Mouse (Mus musculus) liver, embryonic 14.5 days (tissue): ENCODE measurements around the gene Zbtb22. TPM values are rescaled to one million over a fixed set of nuclear protein-coding genes. Genes with fewer than 3 reads are reported as not detected.

Source experiments
- ATAC-seq: fragments of 200-750 bp; cut with Nextera tagmentation; 2 replicates; pipeline ENCODE4 v1.8.0; 2017; ENCODE audit warnings: moderate number of reproducible peaks, mild to moderate bottlenecking, moderate library complexity; ENCODE audit not compliant: insufficient read depth
- DNase-seq, 3 experiments: peaks; one replicate each; pipeline ENCODE4 v3.0.0-alpha.2; 2012 to 2013; ENCODE audit warnings: low read depth in 3 of 3, low spot score in 3 of 3
- H3K27ac ChIP-seq: fragments of 300-500 bp; sonication (generic); 2 replicates; pipeline ENCODE4 v1.5.1; 2014; ENCODE audit warnings: moderate library complexity, mild to moderate bottlenecking, control low read depth, inconsistent platforms
- H3K27me3 ChIP-seq: fragments of 300-500 bp; sonication (generic); 2 replicates; pipeline ENCODE4 v1.6.1; 2014; ENCODE audit warnings: mild to moderate bottlenecking, low read length, moderate library complexity; ENCODE audit not compliant: control insufficient read depth, insufficient read depth
- H3K36me3 ChIP-seq: fragments of 300-500 bp; sonication (generic); replicated peaks from 2 replicates; pipeline ENCODE4 v1.6.1; 2014; ENCODE audit warnings: low read depth; ENCODE audit not compliant: control insufficient read depth, insufficient read depth
- H3K4me1 ChIP-seq, 2 experiments: fragments of 200-500 bp in 1 of 2; fragments of 300-500 bp in 1 of 2; sonication (generic) in 1 of 2; replicated peaks; 2 replicates each; pipeline ENCODE4 v1.6.1; 2012 to 2014; ENCODE audit warnings: antibody characterized with exemption in 1 of 2, inconsistent platforms in 1 of 2, low read length in 1 of 2; ENCODE audit not compliant: control insufficient read depth in 2 of 2, insufficient read depth in 2 of 2
- H3K4me2 ChIP-seq: fragments of 300-500 bp; sonication (generic); 2 replicates; pipeline ENCODE4 v1.6.1; 2014; ENCODE audit warnings: low read depth, mild to moderate bottlenecking, control low read depth, moderate library complexity
- H3K4me3 ChIP-seq, 2 experiments: fragments of 200-500 bp in 1 of 2; fragments of 300-500 bp in 1 of 2; sonication (generic) in 1 of 2; 2 replicates each; pipeline ENCODE4 v1.5.1; 2012 to 2014; ENCODE audit warnings: low read depth in 2 of 2, low read length in 2 of 2, mild to moderate bottlenecking in 2 of 2, control low read depth in 1 of 2, inconsistent platforms in 1 of 2, moderate library complexity in 1 of 2; ENCODE audit not compliant: insufficient read depth in 1 of 2
- H3K9ac ChIP-seq: fragments of 300-500 bp; sonication (generic); replicated peaks from 2 replicates; pipeline ENCODE4 v1.6.1; 2014; ENCODE audit warnings: mild to moderate bottlenecking, control low read depth, moderate library complexity
- H3K9me3 ChIP-seq: fragments of 300-500 bp; sonication (generic); 2 replicates; pipeline ENCODE4 v1.6.1; 2016; ENCODE audit warnings: low read length, mixed read lengths; ENCODE audit not compliant: control insufficient read depth
- CTCF ChIP-seq: IDR thresholded peaks from 2 replicates; pipeline ENCODE4 v1.5.1; 2016; ENCODE audit warnings: antibody characterized with exemption, low read depth, control low read depth
- EP300 ChIP-seq: IDR thresholded peaks from 2 replicates; pipeline ENCODE4 v1.6.1; 2016; ENCODE audit warnings: antibody characterized with exemption, low read depth
- WGBS: fragments of 180-500 bp; shearing (Covaris S2); extraction: QIAGEN DNeasy Blood & Tissue Kit; methylation state at CpG from one replicate; pipeline ENCODE4 v1.1.7; 2014; ENCODE audit not compliant: insufficient replicate concordance; 5-methylcytosine and 5-hydroxymethylcytosine counted together
- microRNA-seq: library from miRNA; unstranded; fragments of <30 nt; microRNA quantifications from one replicate; pipeline ENCODE4, GENCODE M21; 2016
- polyA plus RNA-seq, 2 experiments: library from polyadenylated mRNA; depleted of rRNA in 1 of 2; stranded (reverse) in 1 of 2; unstranded in 1 of 2; fragments of >200 nt; fragmentation: Nextera tagmentation in 1 of 2; extraction: Ambion mirVana in 1 of 2; gene quantifications; 2 replicates each; pipeline versions ENCODE4 v1.2.1 to v1.2.3; 2012 to 2014

Zbtb22 gene
- polyA plus RNA-seq, 2 experiments = 4.8 to 12.1 TPM

GRCm38 (mm10) chr17:33959948-33960347 lies 44.2 kb downstream of the Zbtb22 start:
- Histone ChIP-seq H3K36me3 (no peaks in the 10 kb centered on the region; the same call in 1 of the 2 replicates), H3K27ac (no peak overlapping the region), H3K4me2 (no peak overlapping the region), H3K4me1 (peaks cover 3 to 8% of the 10 kb centered on the region in 2 experiments), H3K4me3 (no peak overlapping the region), H3K9me3 (no peaks in the 10 kb centered on the region), H3K27me3 (no peaks in the 10 kb centered on the region), H3K9ac (no peak overlapping the region)
- TF ChIP-seq CTCF = no peak
- no peak for TF ChIP-seq EP300
- 89% methylated on average over 15 of the region's 15 CpGs for WGBS
- ATAC-seq (no peak), DNase-seq (no peak)

- no peak overlapping the region for H3K9ac ChIP-seq
- H3K36me3 ChIP-seq = no peaks in the 10 kb centered on the region; the same call in 1 of the 2 replicates
- DNase-seq (no peak), ATAC-seq (no peak)
- no peak overlapping the region for H3K27ac ChIP-seq
- no peak overlapping the region for H3K4me3 ChIP-seq
- no peaks in the 10 kb centered on the region for H3K4me1 ChIP-seq
- 83% methylated on average over 7 of the region's 7 CpGs for WGBS
- H3K27me3 ChIP-seq = no peaks in the 10 kb centered on the region
- no peaks in the 10 kb centered on the region for H3K9me3 ChIP-seq
- no peak for TF ChIP-seq CTCF
- no peak for TF ChIP-seq EP300
- no peak overlapping the region for H3K4me2 ChIP-seq
These were observed 47.2 kb downstream of the Zbtb22 start for GRCm38 (mm10) chr17:33962876-33963275.

GRCm38 (mm10) chr17:33965082-33965845 lies 49.6 kb downstream of the Zbtb22 start:
- H3K36me3 ChIP-seq = no peaks in the 10 kb centered on the region; the same call in 1 of the 2 replicates
- H3K4me3 ChIP-seq = no peak overlapping the region
- no peak overlapping the region for H3K9ac ChIP-seq
- no peak overlapping the region for H3K4me2 ChIP-seq
- DNase-seq (no peak), ATAC-seq (no peak)
- 83% methylated on average over 17 of the region's 17 CpGs for WGBS
- no peaks in the 10 kb centered on the region for H3K9me3 ChIP-seq
- H3K4me1 ChIP-seq = no peaks in the 10 kb centered on the region; a peak in 1 of 4 replicates
- no peaks in the 10 kb centered on the region for H3K27me3 ChIP-seq
- no peak for TF ChIP-seq EP300
- TF ChIP-seq CTCF = no peak
- no peak overlapping the region for H3K27ac ChIP-seq

GRCm38 (mm10) chr17:33965846-33966550 lies 50.3 kb downstream of the Zbtb22 start:
- ATAC-seq (no peak), DNase-seq (no peak)
- H3K9ac ChIP-seq = no peak overlapping the region
- H3K4me2 ChIP-seq = no peak overlapping the region
- H3K9me3 ChIP-seq = no peaks in the 10 kb centered on the region
- H3K27me3 ChIP-seq = no peaks in the 10 kb centered on the region
- no peak overlapping the region for H3K4me3 ChIP-seq
- no peaks in the 10 kb centered on the region; the same call in 1 of the 2 replicates for H3K36me3 ChIP-seq
- H3K27ac ChIP-seq = no peak overlapping the region
- TF ChIP-seq EP300 (no peak), CTCF (no peak)
- no peaks in the 10 kb centered on the region; a peak in 1 of 4 replicates for H3K4me1 ChIP-seq
- WGBS = 80% methylated on average over 16 of the region's 16 CpGs

- WGBS = under 1% methylated on average over 9 of the region's 9 CpGs
- no peaks in the 10 kb centered on the region for H3K27me3 ChIP-seq
- H3K9ac ChIP-seq = no peak overlapping the region
- no peak overlapping the region for H3K4me2 ChIP-seq
- DNase-seq (peak; percentile 59 to 71 (median 65)), ATAC-seq (peak; percentile 61; the same call in 1 of the 2 replicates)
- H3K27ac ChIP-seq = no peak overlapping the region
- no peak overlapping the region for H3K4me3 ChIP-seq
- no peaks in the 10 kb centered on the region for H3K9me3 ChIP-seq
- TF ChIP-seq EP300 (no peak), CTCF (peak; percentile 97)
- H3K36me3 ChIP-seq = no peaks in the 10 kb centered on the region; the same call in 1 of the 2 replicates
- no peaks in the 10 kb centered on the region; a peak in 2 of 4 replicates for H3K4me1 ChIP-seq
These were observed 52.8 kb downstream of the Zbtb22 start for GRCm38 (mm10) chr17:33968489-33968888.

Small RNA genes within 50 kb of the gene (microRNA-seq; reads per million reads assigned to microRNA genes)
- not detected for gene Gm27740

Other genes starting within 250 kb of the Zbtb22 start
- 101 and 136 TPM in 2 replicates for gene Hnrnpm, start 229.0 kb upstream of the Zbtb22 start, polyA plus RNA-seq (2012; rRNA removed)
- 143 and 164 TPM in 2 replicates for gene Hnrnpm, start 229.0 kb upstream of the Zbtb22 start, polyA plus RNA-seq (2014; fragmentation: Nextera tagmentation; extraction: Ambion mirVana)
- gene March2, start 197.2 kb upstream of the Zbtb22 start, polyA plus RNA-seq (2012; rRNA removed) = 162 and 167 TPM in 2 replicates
- gene March2, start 197.2 kb upstream of the Zbtb22 start, polyA plus RNA-seq (2014; fragmentation: Nextera tagmentation; extraction: Ambion mirVana) = 235 and 236 TPM in 2 replicates
- 91.1 and 101 TPM in 2 replicates for gene Rab11b, start 155.4 kb upstream of the Zbtb22 start, polyA plus RNA-seq (2012; rRNA removed)
- 62.6 and 74.3 TPM in 2 replicates for gene Rab11b, start 155.4 kb upstream of the Zbtb22 start, polyA plus RNA-seq (2014; fragmentation: Nextera tagmentation; extraction: Ambion mirVana)
- gene Angptl4, start 134.1 kb upstream of the Zbtb22 start, polyA plus RNA-seq (2012; rRNA removed) = 6.1 and 6.3 TPM in 2 replicates
- gene Angptl4, start 134.1 kb upstream of the Zbtb22 start, polyA plus RNA-seq (2014; fragmentation: Nextera tagmentation; extraction: Ambion mirVana) = 12.8 and 15.2 TPM in 2 replicates
- gene Kank3, start 105.4 kb upstream of the Zbtb22 start, polyA plus RNA-seq (2012; rRNA removed) = 7.1 and 7.6 TPM in 2 replicates
- gene Kank3, start 105.4 kb upstream of the Zbtb22 start, polyA plus RNA-seq (2014; fragmentation: Nextera tagmentation; extraction: Ambion mirVana) = 7.3 and 7.7 TPM in 2 replicates
- gene Rps28, start 91.3 kb upstream of the Zbtb22 start, polyA plus RNA-seq (2012; rRNA removed) = 593 and 901 TPM in 2 replicates
- gene Rps28, start 91.3 kb upstream of the Zbtb22 start, polyA plus RNA-seq (2014; fragmentation: Nextera tagmentation; extraction: Ambion mirVana) = 693 and 702 TPM in 2 replicates
- gene Ndufa7, start 91.3 kb upstream of the Zbtb22 start, polyA plus RNA-seq (2012; rRNA removed) = 146 and 149 TPM in 2 replicates
- 271 and 282 TPM in 2 replicates for gene Ndufa7, start 91.3 kb upstream of the Zbtb22 start, polyA plus RNA-seq (2014; fragmentation: Nextera tagmentation; extraction: Ambion mirVana)
- gene Cd320, start 72.8 kb upstream of the Zbtb22 start, polyA plus RNA-seq (2012; rRNA removed) = 5.2 and 6.7 TPM in 2 replicates
- 16.1 and 16.9 TPM in 2 replicates for gene Cd320, start 72.8 kb upstream of the Zbtb22 start, polyA plus RNA-seq (2014; fragmentation: Nextera tagmentation; extraction: Ambion mirVana)
- gene Gm7029, start 42.1 kb upstream of the Zbtb22 start, polyA plus RNA-seq (2012; rRNA removed) = not detected in 2 replicates
- gene Gm7029, start 42.1 kb upstream of the Zbtb22 start, polyA plus RNA-seq (2014; fragmentation: Nextera tagmentation; extraction: Ambion mirVana) = not detected in 2 replicates
- gene Kifc1, start 25.2 kb upstream of the Zbtb22 start, polyA plus RNA-seq (2012; rRNA removed) = 37.2 and 40.8 TPM in 2 replicates
- gene Kifc1, start 25.2 kb upstream of the Zbtb22 start, polyA plus RNA-seq (2014; fragmentation: Nextera tagmentation; extraction: Ambion mirVana) = 7.2 and 7.9 TPM in 2 replicates
- gene Platr17, start 10.8 kb upstream of the Zbtb22 start, polyA plus RNA-seq (2012; rRNA removed) = 0.36 and 0.44 TPM in 2 replicates
- gene Platr17, start 10.8 kb upstream of the Zbtb22 start, polyA plus RNA-seq (2014; fragmentation: Nextera tagmentation; extraction: Ambion mirVana) = 0.20 and 0.29 TPM in 2 replicates
- gene Daxx, start 6.5 kb upstream of the Zbtb22 start, polyA plus RNA-seq (2012; rRNA removed) = 11.1 and 14.7 TPM in 2 replicates
- gene Daxx, start 6.5 kb upstream of the Zbtb22 start, polyA plus RNA-seq (2014; fragmentation: Nextera tagmentation; extraction: Ambion mirVana) = 14.8 and 15.3 TPM in 2 replicates
- gene Tapbp, start within 50 bp of the Zbtb22 start, polyA plus RNA-seq (2012; rRNA removed) = 10.4 and 10.6 TPM in 2 replicates
- gene Tapbp, start within 50 bp of the Zbtb22 start, polyA plus RNA-seq (2014; fragmentation: Nextera tagmentation; extraction: Ambion mirVana) = 24.0 and 28.7 TPM in 2 replicates
- 17.0 and 19.6 TPM in 2 replicates for gene Rgl2, start 13.6 kb downstream of the Zbtb22 start, polyA plus RNA-seq (2012; rRNA removed)
- gene Rgl2, start 13.6 kb downstream of the Zbtb22 start, polyA plus RNA-seq (2014; fragmentation: Nextera tagmentation; extraction: Ambion mirVana) = 4.9 and 5.9 TPM in 2 replicates
- gene Pfdn6, start 24.4 kb downstream of the Zbtb22 start, polyA plus RNA-seq (2012; rRNA removed) = 36.8 and 62.4 TPM in 2 replicates
- gene Pfdn6, start 24.4 kb downstream of the Zbtb22 start, polyA plus RNA-seq (2014; fragmentation: Nextera tagmentation; extraction: Ambion mirVana) = 103 TPM in 2 replicates
- gene Wdr46, start 24.8 kb downstream of the Zbtb22 start, polyA plus RNA-seq (2012; rRNA removed) = 17.3 and 18.9 TPM in 2 replicates
- 8.0 and 11.6 TPM in 2 replicates for gene Wdr46, start 24.8 kb downstream of the Zbtb22 start, polyA plus RNA-seq (2014; fragmentation: Nextera tagmentation; extraction: Ambion mirVana)
- 1.1 and 1.3 TPM in 2 replicates for gene B3galt4, start 35.6 kb downstream of the Zbtb22 start, polyA plus RNA-seq (2012; rRNA removed)
- gene B3galt4, start 35.6 kb downstream of the Zbtb22 start, polyA plus RNA-seq (2014; fragmentation: Nextera tagmentation; extraction: Ambion mirVana) = 1.1 and 1.8 TPM in 2 replicates
- gene Vps52, start 39.9 kb downstream of the Zbtb22 start, polyA plus RNA-seq (2012; rRNA removed) = 17.4 and 18.7 TPM in 2 replicates
- 15.2 and 18.4 TPM in 2 replicates for gene Vps52, start 39.9 kb downstream of the Zbtb22 start, polyA plus RNA-seq (2014; fragmentation: Nextera tagmentation; extraction: Ambion mirVana)
- gene Rps18, start 40.1 kb downstream of the Zbtb22 start, polyA plus RNA-seq (2012; rRNA removed) = 829 and 1,098 TPM in 2 replicates
- gene Rps18, start 40.1 kb downstream of the Zbtb22 start, polyA plus RNA-seq (2014; fragmentation: Nextera tagmentation; extraction: Ambion mirVana) = 1,411 and 1,430 TPM in 2 replicates
- 124 and 137 TPM in 2 replicates for gene H2-K1, start 84.4 kb downstream of the Zbtb22 start, polyA plus RNA-seq (2012; rRNA removed)
- gene H2-K1, start 84.4 kb downstream of the Zbtb22 start, polyA plus RNA-seq (2014; fragmentation: Nextera tagmentation; extraction: Ambion mirVana) = 107 and 108 TPM in 2 replicates
- 7.6 and 9.7 TPM in 2 replicates for gene Ring1, start 108.8 kb downstream of the Zbtb22 start, polyA plus RNA-seq (2012; rRNA removed)
- 1.2 and 1.7 TPM in 2 replicates for gene Ring1, start 108.8 kb downstream of the Zbtb22 start, polyA plus RNA-seq (2014; fragmentation: Nextera tagmentation; extraction: Ambion mirVana)
- 30.6 and 32.8 TPM in 2 replicates for gene H2-Ke6, start 112.2 kb downstream of the Zbtb22 start, polyA plus RNA-seq (2012; rRNA removed)
- 22.3 and 24.9 TPM in 2 replicates for gene H2-Ke6, start 112.2 kb downstream of the Zbtb22 start, polyA plus RNA-seq (2014; fragmentation: Nextera tagmentation; extraction: Ambion mirVana)
- gene Slc39a7, start 115.8 kb downstream of the Zbtb22 start, polyA plus RNA-seq (2012; rRNA removed) = 27.0 and 28.1 TPM in 2 replicates
- 25.1 and 26.5 TPM in 2 replicates for gene Slc39a7, start 115.8 kb downstream of the Zbtb22 start, polyA plus RNA-seq (2014; fragmentation: Nextera tagmentation; extraction: Ambion mirVana)
- 15.2 and 16.5 TPM in 2 replicates for gene Rxrb, start 115.9 kb downstream of the Zbtb22 start, polyA plus RNA-seq (2012; rRNA removed)
- 6.0 and 7.2 TPM in 2 replicates for gene Rxrb, start 115.9 kb downstream of the Zbtb22 start, polyA plus RNA-seq (2014; fragmentation: Nextera tagmentation; extraction: Ambion mirVana)
- 0.22 and 0.55 TPM in 2 replicates for gene Col11a2, start 123.5 kb downstream of the Zbtb22 start, polyA plus RNA-seq (2012; rRNA removed)
- gene Col11a2, start 123.5 kb downstream of the Zbtb22 start, polyA plus RNA-seq (2014; fragmentation: Nextera tagmentation; extraction: Ambion mirVana) = 0.06 and 0.20 TPM in 2 replicates
- gene H2-Oa, start 176.4 kb downstream of the Zbtb22 start, polyA plus RNA-seq (2012; rRNA removed) = 0.45 and 0.51 TPM in 2 replicates
- 0.29 and 0.51 TPM in 2 replicates for gene H2-Oa, start 176.4 kb downstream of the Zbtb22 start, polyA plus RNA-seq (2014; fragmentation: Nextera tagmentation; extraction: Ambion mirVana)
- gene H2-DMa, start 203.6 kb downstream of the Zbtb22 start, polyA plus RNA-seq (2012; rRNA removed) = 2.5 and 3.1 TPM in 2 replicates
- gene H2-DMa, start 203.6 kb downstream of the Zbtb22 start, polyA plus RNA-seq (2014; fragmentation: Nextera tagmentation; extraction: Ambion mirVana) = 4.4 and 5.5 TPM in 2 replicates
- 46.8 and 48.7 TPM in 2 replicates for gene Brd2, start 206.7 kb downstream of the Zbtb22 start, polyA plus RNA-seq (2012; rRNA removed)
- gene Brd2, start 206.7 kb downstream of the Zbtb22 start, polyA plus RNA-seq (2014; fragmentation: Nextera tagmentation; extraction: Ambion mirVana) = 28.8 and 37.5 TPM in 2 replicates
- gene H2-DMb2, start 227.4 kb downstream of the Zbtb22 start, polyA plus RNA-seq (2012; rRNA removed) = 0.40 and 0.58 TPM in 2 replicates
- gene H2-DMb2, start 227.4 kb downstream of the Zbtb22 start, polyA plus RNA-seq (2014; fragmentation: Nextera tagmentation; extraction: Ambion mirVana) = 0.13 and 0.33 TPM in 2 replicates
- 1.2 TPM in 2 replicates for gene H2-DMb1, start 237.2 kb downstream of the Zbtb22 start, polyA plus RNA-seq (2012; rRNA removed)
- gene H2-DMb1, start 237.2 kb downstream of the Zbtb22 start, polyA plus RNA-seq (2014; fragmentation: Nextera tagmentation; extraction: Ambion mirVana) = 0.79 and 0.86 TPM in 2 replicates